47 mouse cellular contexts compared by ENCODE assay signal in the genomic region with DNA sequence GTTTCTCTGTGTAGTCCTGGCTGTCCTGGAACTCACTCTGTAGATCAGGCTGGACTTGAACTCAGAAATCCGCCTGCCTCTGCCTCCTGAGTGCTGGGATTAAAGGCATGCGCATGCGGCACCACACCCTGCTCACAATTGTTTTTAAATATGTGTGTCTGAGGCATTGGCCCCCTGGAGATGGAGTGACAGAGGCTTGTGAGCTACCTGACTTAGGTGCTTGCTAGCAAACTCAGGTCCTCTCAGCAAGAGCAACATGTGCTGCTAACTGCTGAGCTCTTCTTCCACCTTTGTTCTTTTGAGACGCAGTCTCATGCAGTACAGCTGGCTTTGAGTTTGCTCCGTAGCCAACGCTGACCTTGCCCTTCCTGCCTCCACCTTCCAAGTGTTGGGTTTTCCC. TPM values are rescaled to one million over a fixed set of nuclear protein-coding genes. Genes with fewer than 3 reads are reported as not detected.
"Had no signal": no experiment of that assay in that cellular context is flagged by ENCODE, and none has a peak within 500 bp of the region (broad histone marks: within the 10 kb centered on the region; RNA-seq: fewer than 3 reads in every experiment).

No protein-coding gene starts in this region.

- H3K4me1 ChIP-seq: heart, embryonic 12.5 days; heart, embryonic 13.5 days; heart, embryonic 15.5 days; intestine, embryonic 15.5 days had no signal

- H3K9me3 ChIP-seq: heart, embryonic 12.5 days; heart, embryonic 13.5 days; heart, embryonic 15.5 days; hindbrain, embryonic 10.5 days; hindbrain, embryonic 12.5 days; hindbrain, embryonic 13.5 days; hindbrain, embryonic 15.5 days; intestine, embryonic 15.5 days; kidney, embryonic 15.5 days had no signal

- DNase-seq: heart, postnatal 10 days; heart, postnatal 14 days; heart, postnatal 36 days; heart, postnatal 4 days; kidney, adult 11 months; kidney, adult 18-20 months; kidney, adult 2 months; kidney, adult 8-10 months; kidney, adult 9 months; kidney, postnatal 10 days; kidney, postnatal 14 days; kidney, postnatal 25 days; kidney, postnatal 36 days; kidney, postnatal 4 days; layer of hippocampus, adult 9-11 months; layer of hippocampus, postnatal 36 days had no signal

- ATAC-seq: hindbrain, embryonic 16.5 days; hindbrain, postnatal 0 days; inflammation-experienced regulatory T-cells, adult 6 months; intestine, embryonic 15.5 days; intestine, embryonic 16.5 days; intestine, postnatal 0 days had no signal

- H3K27ac ChIP-seq: heart, embryonic 13.5 days; heart, embryonic 15.5 days; hindbrain, embryonic 10.5 days; hindbrain, embryonic 12.5 days; hindbrain, embryonic 13.5 days; hindbrain, embryonic 14.5 days; hindbrain, embryonic 15.5 days; hindbrain, postnatal 0 days; intestine, embryonic 15.5 days; kidney, embryonic 15.5 days; kidney, postnatal 0 days; layer of hippocampus, adult 2 months; left cerebral cortex, adult 2 months had no signal

- H3K4me2 ChIP-seq: heart, embryonic 11.5 days; heart, embryonic 12.5 days; heart, embryonic 13.5 days; heart, embryonic 15.5 days; hindbrain, embryonic 12.5 days; hindbrain, embryonic 13.5 days; hindbrain, embryonic 14.5 days; hindbrain, embryonic 15.5 days; intestine, embryonic 15.5 days; kidney, embryonic 15.5 days had no signal

- H3K4me3 ChIP-seq: heart, embryonic 12.5 days; heart, embryonic 13.5 days; heart, embryonic 15.5 days; hindbrain, embryonic 10.5 days; hindbrain, embryonic 12.5 days; hindbrain, embryonic 13.5 days; hindbrain, embryonic 15.5 days; intestine, embryonic 15.5 days; kidney, embryonic 15.5 days; layer of hippocampus, adult 2 months; left cerebral cortex, adult 2 months had no signal

- H3K36me3 ChIP-seq: heart, embryonic 12.5 days; heart, embryonic 13.5 days; heart, embryonic 15.5 days; hindbrain, embryonic 10.5 days; hindbrain, embryonic 12.5 days; hindbrain, embryonic 13.5 days; hindbrain, embryonic 15.5 days; intestine, embryonic 15.5 days; kidney, embryonic 15.5 days had no signal

- H3K9ac ChIP-seq: heart, embryonic 12.5 days; heart, embryonic 13.5 days; heart, embryonic 15.5 days; hindbrain, embryonic 12.5 days; hindbrain, embryonic 13.5 days; hindbrain, embryonic 14.5 days; hindbrain, embryonic 15.5 days; intestine, embryonic 15.5 days; kidney, embryonic 15.5 days had no signal

RNA-seq across cellular contexts. Expression of gene Gm26992, which starts 31.0 kb away (rescaled TPM):
- total RNA-seq: heart, postnatal 10 days; heart, postnatal 14 days; heart, postnatal 25 days; heart, postnatal 36 days; heart, postnatal 4 days; hematopoietic stem cell, adult 5-6 weeks; hindbrain, postnatal 0 days; layer of hippocampus, adult 18-20 months; layer of hippocampus, adult 2 months; layer of hippocampus, postnatal 10 days; layer of hippocampus, postnatal 36 days; left cerebral cortex, adult 2 months had no signal
- polyA plus RNA-seq: heart, embryonic 11.5 days; heart, embryonic 12.5 days; heart, embryonic 13.5 days; heart, embryonic 14.5 days; heart, embryonic 15.5 days; heart, embryonic 16.5 days; heart, postnatal 0 days; hindbrain, embryonic 10.5 days; hindbrain, embryonic 11.5 days; hindbrain, embryonic 12.5 days; hindbrain, embryonic 13.5 days; hindbrain, embryonic 14.5 days; hindbrain, embryonic 15.5 days; hindbrain, embryonic 16.5 days; hindbrain, postnatal 0 days; inflammation-experienced regulatory T-cells, adult 6 months; intestine, embryonic 14.5 days; intestine, embryonic 15.5 days; intestine, embryonic 16.5 days; intestine, postnatal 0 days; kidney, adult 2 months; kidney, embryonic 14.5 days; kidney, embryonic 15.5 days; kidney, embryonic 16.5 days; kidney, postnatal 0 days had no signal

RNA-seq across cellular contexts. Expression of gene Tsx, which starts 38.5 kb away (rescaled TPM):
- total RNA-seq: heart, postnatal 10 days; heart, postnatal 14 days; heart, postnatal 25 days; heart, postnatal 36 days; heart, postnatal 4 days; hematopoietic stem cell, adult 5-6 weeks; hindbrain, postnatal 0 days; layer of hippocampus, adult 18-20 months; layer of hippocampus, adult 2 months; left cerebral cortex, adult 18-20 months; left cerebral cortex, adult 2 months had no signal
- polyA plus RNA-seq: heart, embryonic 12.5 days; heart, embryonic 13.5 days; heart, embryonic 14.5 days; heart, embryonic 16.5 days; heart, postnatal 0 days; hindbrain, embryonic 10.5 days; hindbrain, embryonic 12.5 days; kidney, embryonic 14.5 days had no signal
